Mouse (Mus musculus): ENCODE data around the gene Mvb12b.

The Mvb12b gene

GRCm38 (mm10) chr2:33683095-33683494, 204.7 kb downstream of the Mvb12b start:
- DNase-seq, result no peak

GRCm38 (mm10) chr2:33682219-33682618, 205.5 kb downstream of the Mvb12b start:
- peak; percentile 57 to 63 for DNase-seq

Measured in thymus, postnatal 36 days (tissue).